In the genomic region with DNA sequence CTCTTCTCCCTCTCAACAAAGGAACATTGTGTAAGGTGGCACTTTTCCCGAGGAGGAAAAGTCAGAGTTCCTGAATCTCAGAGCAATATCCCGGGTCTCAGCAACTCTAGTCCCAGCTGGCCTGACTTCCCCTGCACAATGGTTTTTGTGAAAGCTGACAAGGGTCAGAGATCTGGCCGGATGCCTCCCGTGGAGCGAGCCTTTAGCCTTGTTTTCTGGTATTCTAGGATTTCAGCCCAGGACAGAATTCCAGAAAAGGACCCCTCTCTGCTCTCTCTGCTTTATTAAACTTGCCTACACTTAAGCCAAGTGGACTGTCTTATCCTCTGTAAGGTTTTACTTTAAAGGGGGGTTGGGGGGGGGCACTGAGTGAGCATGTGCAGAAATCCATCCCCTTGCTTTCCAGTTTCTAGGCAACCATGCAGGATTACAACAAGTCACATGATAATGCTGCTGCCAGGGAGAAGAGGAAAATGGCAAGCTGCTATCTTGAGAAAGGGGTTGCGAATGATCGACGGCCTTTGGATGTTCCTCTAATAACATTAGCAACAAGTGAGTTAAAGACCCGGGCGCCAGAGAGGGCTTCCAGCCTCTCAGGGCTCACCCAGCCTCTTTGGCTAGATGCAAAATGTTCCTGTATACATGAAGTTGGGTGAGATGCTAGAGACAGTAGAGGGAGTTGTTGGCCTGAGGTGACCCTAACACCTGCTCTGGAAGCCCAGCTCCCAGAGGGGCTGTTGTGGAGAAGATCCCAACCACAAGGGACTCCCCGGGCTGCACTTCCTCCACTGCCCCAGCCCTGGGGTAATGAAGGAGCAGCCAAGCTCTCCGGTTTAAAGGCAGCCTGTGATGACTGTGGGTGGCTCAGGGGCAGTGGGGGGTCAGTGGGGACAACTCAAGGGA, we compare ENCODE assay signal across 9 mouse cellular contexts. TPM values are rescaled to one million over a fixed set of nuclear protein-coding genes. Genes with fewer than 3 reads are reported as not detected.
DNase-seq lines count a peak whose midpoint lies in the region; ATAC-seq and TF ChIP-seq lines count a peak whose summit lies in the region.
"Had no signal": no experiment of that assay in that cellular context is flagged by ENCODE, and none has a peak within 500 bp of the region (broad histone marks: within the 10 kb centered on the region; RNA-seq: fewer than 3 reads in every experiment).

No protein-coding gene starts in this region.

- no peak for ATAC-seq in hindbrain, embryonic 13.5 days (ENCODE audit: low FRiP score)
- no peak for ATAC-seq in midbrain, embryonic 12.5 days (ENCODE audit: low FRiP score, low read depth)

- H3K36me3 ChIP-seq in embryonic facial prominence, embryonic 10.5 days (replicated peaks), result no peaks in the 10 kb centered on the region
- H3K36me3 ChIP-seq in hindbrain, embryonic 13.5 days, result no peaks in the 10 kb centered on the region
- no peaks in the 10 kb centered on the region; the same call in 1 of the 2 replicates for H3K36me3 ChIP-seq in midbrain, embryonic 12.5 days
- H3K36me3 ChIP-seq: G1E had no signal

- peaks cover 47% of the 10 kb centered on the region for H3K4me1 ChIP-seq in embryonic facial prominence, embryonic 10.5 days
- H3K4me1 ChIP-seq in hindbrain, embryonic 13.5 days (replicated peaks), result peaks cover 29% of the 10 kb centered on the region
- peaks cover 29% of the 10 kb centered on the region for H3K4me1 ChIP-seq in midbrain, embryonic 12.5 days

- H3K9me3 ChIP-seq in embryonic facial prominence, embryonic 10.5 days, result peaks cover 10% of the 10 kb centered on the region
- H3K9me3 ChIP-seq in hindbrain, embryonic 13.5 days, result 0 out of 2 replicates have a peak, but pooled peaks cover 4% of the 10 kb centered on the region
- peaks cover 5% of the 10 kb centered on the region; the same call in 1 of the 2 replicates for H3K9me3 ChIP-seq in midbrain, embryonic 12.5 days

- peak in 1 of 2 experiments; percentile 71 for DNase-seq in layer of hippocampus, adult 2 months (ENCODE audit: low spot score in 2 of 2)
- DNase-seq in layer of hippocampus, postnatal 25 days (ENCODE audit: extremely low spot score in 1 of 2, low spot score in 1 of 2), result no peak
- peak; percentile 51 for DNase-seq in embryonic facial prominence, embryonic 10.5 days (ENCODE audit: low spot score)
- DNase-seq in adrenal gland, postnatal 25 days, result no peak
- DNase-seq in c-Kit-positive CD71-positive TER-119-positive erythroid progenitor cells, embryonic 14.5 days (ENCODE audit: low spot score), result no peak
- DNase-seq in B cell, adult 2 months, result no peak

- peaks cover 7% of the 10 kb centered on the region; the same call in 1 of the 2 replicates for H3K27me3 ChIP-seq in embryonic facial prominence, embryonic 10.5 days (replicated peaks; ENCODE audit: low read depth, poor library complexity, severe bottlenecking)
- no peaks in the 10 kb centered on the region for H3K27me3 ChIP-seq in hindbrain, embryonic 13.5 days
- no peaks in the 10 kb centered on the region for H3K27me3 ChIP-seq in midbrain, embryonic 12.5 days

- WGBS in embryonic facial prominence, embryonic 10.5 days, result 11% methylated on average over 12 of the region's 12 CpGs
- WGBS in hindbrain, embryonic 13.5 days, result 3% methylated on average over 12 of the region's 12 CpGs
- WGBS in midbrain, embryonic 12.5 days, result 3% methylated on average over 12 of the region's 12 CpGs

- peak overlapping the region; percentile 37 for H3K4me3 ChIP-seq in layer of hippocampus, adult 2 months
- H3K4me3 ChIP-seq in embryonic facial prominence, embryonic 10.5 days, result peak overlapping the region; percentile 25; the same call in 1 of the 2 replicates
- H3K4me3 ChIP-seq in hindbrain, embryonic 13.5 days, result no peak overlapping the region; the same call in 1 of the 2 replicates
- 0 out of 2 replicates have a peak overlapping the region, but pooled peaks have one; percentile 0 for H3K4me3 ChIP-seq in midbrain, embryonic 12.5 days

- H3K9ac ChIP-seq in hindbrain, embryonic 13.5 days, result peak overlapping the region; percentile 40; the same call in 1 of the 2 replicates
- no peak overlapping the region for H3K9ac ChIP-seq in midbrain, embryonic 12.5 days (replicated peaks)

- H3K27ac ChIP-seq in layer of hippocampus, adult 2 months, result peak overlapping the region; percentile 92
- peak overlapping the region; percentile 72 for H3K27ac ChIP-seq in embryonic facial prominence, embryonic 10.5 days (replicated peaks)
- peak overlapping the region; percentile 75 for H3K27ac ChIP-seq in hindbrain, embryonic 13.5 days
- H3K27ac ChIP-seq in midbrain, embryonic 12.5 days (replicated peaks), result peak overlapping the region; percentile 67

- no peak for TF ChIP-seq CTCF in layer of hippocampus, adult 2 months (conservative IDR thresholded peaks at IDR 0.05)

- H3K4me2 ChIP-seq in hindbrain, embryonic 13.5 days, result peak overlapping the region; percentile 38
- peak overlapping the region; percentile 25 for H3K4me2 ChIP-seq in midbrain, embryonic 12.5 days (replicated peaks)

RNA-seq across cellular contexts. Expression of gene Axin2, which starts 2.5 kb away (rescaled TPM):
- 10 to 100 TPM; 31.1 to 32.7 TPM for total RNA-seq in layer of hippocampus, adult 2 months (2021)
- 10 to 100 TPM; 24.6 to 29.6 TPM for total RNA-seq in layer of hippocampus, postnatal 25 days (2021)
- 12.7 and 15.3 TPM in 2 replicates for polyA plus RNA-seq in embryonic facial prominence, embryonic 10.5 days (2016; fragmentation: Nextera tagmentation; extraction: Ambion mirVana)
- polyA plus RNA-seq in hindbrain, embryonic 13.5 days (2015; fragmentation: Nextera tagmentation; extraction: Ambion mirVana), result 10.6 and 13.8 TPM in 2 replicates
- 19.8 and 28.1 TPM in 2 replicates for polyA plus RNA-seq in midbrain, embryonic 12.5 days (2016; fragmentation: Nextera tagmentation; extraction: Ambion mirVana)
- 42.0 and 43.5 TPM in 2 replicates for total RNA-seq in adrenal gland, postnatal 25 days (2021)
- total RNA-seq: G1E had no signal
- polyA plus RNA-seq: G1E had no signal
